Mouse (Mus musculus) liver, embryonic 11.5 days (tissue): ENCODE results near the gene Arhgap29. TPM values are rescaled to one million over a fixed set of nuclear protein-coding genes. Genes with fewer than 3 reads are reported as not detected.

Experiments
- ATAC-seq: fragments of 200-750 bp; cut with Nextera tagmentation; replicated peaks from 2 replicates; pipeline ENCODE4 v1.8.0; 2017; ENCODE audit warnings: moderate number of reproducible peaks, mild to moderate bottlenecking, moderate TSS enrichment, moderate library complexity; ENCODE audit not compliant: low FRiP score
- DNase-seq: peaks from one replicate; pipeline ENCODE4 v3.0.0-alpha.2; 2017; ENCODE audit warnings: low spot score
- H3K27ac ChIP-seq: fragments of 300-500 bp; sonication (generic); 2 replicates; pipeline ENCODE4 v1.5.1; 2014; ENCODE audit warnings: mild to moderate bottlenecking, low read depth, low read length, control low read depth
- H3K27me3 ChIP-seq: fragments of 300-500 bp; sonication (generic); replicated peaks from 2 replicates; pipeline ENCODE4 v1.6.1; 2014; ENCODE audit warnings: low read length, mixed read lengths; ENCODE audit not compliant: control insufficient read depth, insufficient read depth
- H3K36me3 ChIP-seq: fragments of 300-500 bp; sonication (generic); 2 replicates; pipeline ENCODE4 v1.6.1; 2014; ENCODE audit warnings: mild to moderate bottlenecking, low read length, moderate library complexity, mixed read lengths; ENCODE audit not compliant: control insufficient read depth, insufficient read depth
- H3K4me1 ChIP-seq: fragments of 300-500 bp; sonication (generic); replicated peaks from 2 replicates; pipeline ENCODE4 v1.6.1; 2014; ENCODE audit warnings: low read length, mixed read lengths; ENCODE audit not compliant: control insufficient read depth, insufficient read depth
- H3K4me2 ChIP-seq: fragments of 300-500 bp; sonication (generic); 2 replicates; pipeline ENCODE4 v1.6.1; 2014; ENCODE audit warnings: mild to moderate bottlenecking, control low read depth, moderate library complexity
- H3K4me3 ChIP-seq: fragments of 300-500 bp; sonication (generic); 2 replicates; pipeline ENCODE4 v1.5.1; 2014; ENCODE audit warnings: low read depth, low read length, control low read depth
- H3K9ac ChIP-seq: fragments of 300-500 bp; sonication (generic); 2 replicates; pipeline ENCODE4 v1.6.1; 2014; ENCODE audit warnings: low read depth, low read length, control low read depth
- H3K9me3 ChIP-seq: fragments of 300-500 bp; sonication (generic); 2 replicates; pipeline ENCODE4 v1.6.1; 2016; ENCODE audit warnings: low read length, inconsistent platforms, mixed read lengths; ENCODE audit not compliant: control insufficient read depth
- WGBS: fragments of 180-500 bp; shearing (Covaris S2); extraction: QIAGEN DNeasy Blood & Tissue Kit; methylation state at CpG from one replicate; pipeline ENCODE4 v1.1.7; 2014; 5-methylcytosine and 5-hydroxymethylcytosine counted together
- polyA plus RNA-seq: library from polyadenylated mRNA; unstranded; fragments of >200 nt; fragmentation: Nextera tagmentation; extraction: Ambion mirVana; gene quantifications from 2 replicates; pipeline ENCODE4 v1.2.1, GENCODE M21; 2014

Gene Arhgap29
- polyA plus RNA-seq, 1 experiment from 2014 or later, result 24.1 TPM

DNA sequence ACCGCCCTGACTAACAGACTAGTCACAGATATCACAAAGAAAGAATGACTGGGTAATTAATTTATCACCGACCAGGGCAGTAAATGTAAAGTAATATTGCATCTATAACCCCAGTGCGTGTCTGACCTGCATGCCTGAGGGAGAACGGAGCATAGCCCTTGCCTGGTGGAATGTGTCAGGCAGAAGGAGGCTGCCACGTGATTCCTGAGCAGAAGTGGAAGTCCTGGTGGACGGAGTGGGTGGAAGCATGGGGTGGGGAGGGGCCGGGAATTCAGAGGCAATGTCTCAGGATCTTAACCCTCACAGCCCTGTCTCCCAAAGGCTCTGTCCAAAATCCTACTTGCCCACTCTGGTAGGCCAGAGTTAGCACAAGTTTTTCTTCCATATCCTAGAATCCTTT is 95.1 kb downstream of the Arhgap29 start:
- H3K4me2 ChIP-seq, result no peak overlapping the region
- DNase-seq (no peak), ATAC-seq (no peak; the same call in 1 of the 2 replicates)
- H3K27me3 ChIP-seq, result peaks cover 2% of the 10 kb centered on the region; the same call in 1 of the 2 replicates
- 51% methylated on average over 7 of the region's 7 CpGs for WGBS
- H3K9me3 ChIP-seq, result no peaks in the 10 kb centered on the region; the same call in 1 of the 2 replicates
- peaks cover 17% of the 10 kb centered on the region for H3K4me1 ChIP-seq
- no peak overlapping the region for H3K4me3 ChIP-seq
- H3K9ac ChIP-seq, result no peak overlapping the region
- H3K27ac ChIP-seq, result no peak overlapping the region
- no peaks in the 10 kb centered on the region for H3K36me3 ChIP-seq

DNA sequence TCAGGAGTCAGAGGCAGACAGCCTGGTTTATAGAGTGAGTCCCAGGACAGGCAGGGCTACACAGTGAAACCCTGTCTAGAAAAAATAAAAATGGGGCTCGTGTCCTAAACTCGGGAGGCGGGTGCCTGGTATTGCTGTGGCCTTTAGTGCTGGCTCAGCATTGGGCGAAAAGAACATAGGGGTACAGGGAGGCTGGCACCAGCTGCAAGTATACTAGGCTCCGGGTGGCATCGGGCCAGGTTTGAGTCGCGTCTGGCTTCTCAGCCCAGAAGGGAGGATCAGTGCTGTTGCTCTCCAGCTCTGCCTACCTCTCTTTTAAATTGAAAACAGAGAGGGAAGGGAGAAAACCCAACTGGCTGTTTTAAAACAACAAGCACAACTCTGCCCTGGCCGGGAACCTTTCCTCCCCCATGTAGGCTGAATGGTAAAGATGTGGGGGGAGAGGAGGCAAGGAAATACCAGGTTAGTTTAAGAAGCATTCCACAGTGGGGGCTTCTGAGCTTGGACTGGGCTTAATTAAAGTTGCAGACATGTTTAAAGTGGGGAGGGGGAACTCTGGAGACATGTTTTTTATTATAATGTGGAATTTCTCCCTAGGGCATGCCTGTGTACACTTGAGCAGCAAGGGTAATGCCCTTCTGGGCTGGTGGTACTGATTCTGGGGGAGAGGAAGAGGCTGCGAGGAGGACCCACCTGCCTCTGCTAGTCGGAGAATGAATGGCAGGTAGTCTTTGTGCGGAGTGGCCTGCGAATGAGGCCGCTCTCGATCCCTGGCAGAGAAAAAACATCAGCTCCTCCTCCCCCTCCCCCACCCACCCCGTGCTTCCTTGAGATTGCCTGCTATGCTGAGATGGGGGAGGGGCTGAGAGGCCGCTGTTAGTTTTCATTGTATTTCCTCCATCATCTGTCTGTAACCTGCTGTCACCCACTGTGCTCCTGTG is 95.8 kb downstream of the Arhgap29 start:
- Histone ChIP-seq H3K4me2 (peak overlapping the region; percentile 30; the same call in 1 of the 2 replicates), H3K36me3 (no peaks in the 10 kb centered on the region), H3K9me3 (no peaks in the 10 kb centered on the region; the same call in 1 of the 2 replicates), H3K4me1 (peaks cover 15% of the 10 kb centered on the region), H3K4me3 (no peak overlapping the region), H3K9ac (peak overlapping the region; percentile 35; the same call in 1 of the 2 replicates), H3K27ac (peak overlapping the region; percentile 47), H3K27me3 (peaks cover 2% of the 10 kb centered on the region; the same call in 1 of the 2 replicates)
- DNase-seq (peak; percentile 56), ATAC-seq (peak; percentile 45)
- WGBS, result 32% methylated on average over 17 of the region's 17 CpGs

DNA sequence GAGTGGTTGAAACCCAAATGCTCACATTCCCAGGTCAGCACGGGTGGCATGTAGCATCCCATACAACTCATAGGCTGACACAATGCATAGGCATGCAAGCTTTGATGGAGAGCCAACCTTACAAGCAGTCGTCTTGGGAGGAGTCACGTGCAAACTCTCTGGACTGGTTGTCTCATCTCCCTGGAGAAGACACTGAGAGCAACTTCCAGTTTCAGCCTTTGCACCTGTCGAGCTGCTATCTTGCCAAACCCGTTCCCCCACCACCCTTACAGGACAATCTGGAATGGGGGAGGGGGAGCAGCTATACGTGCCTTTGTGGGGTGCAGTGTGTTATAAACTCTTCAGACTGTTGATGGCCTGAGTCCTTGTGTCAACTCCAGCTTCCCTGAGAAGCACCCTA is 96.8 kb downstream of the Arhgap29 start:
- H3K4me1 ChIP-seq, result peaks cover 20% of the 10 kb centered on the region
- no peaks in the 10 kb centered on the region; the same call in 1 of the 2 replicates for H3K9me3 ChIP-seq
- H3K4me3 ChIP-seq, result no peak overlapping the region
- 44% methylated on average over 6 of the region's 6 CpGs for WGBS
- H3K36me3 ChIP-seq, result no peaks in the 10 kb centered on the region
- DNase-seq (no peak), ATAC-seq (no peak)
- H3K9ac ChIP-seq, result no peak overlapping the region
- H3K4me2 ChIP-seq, result no peak overlapping the region
- H3K27ac ChIP-seq, result no peak overlapping the region
- peaks cover 2% of the 10 kb centered on the region; the same call in 1 of the 2 replicates for H3K27me3 ChIP-seq

DNA sequence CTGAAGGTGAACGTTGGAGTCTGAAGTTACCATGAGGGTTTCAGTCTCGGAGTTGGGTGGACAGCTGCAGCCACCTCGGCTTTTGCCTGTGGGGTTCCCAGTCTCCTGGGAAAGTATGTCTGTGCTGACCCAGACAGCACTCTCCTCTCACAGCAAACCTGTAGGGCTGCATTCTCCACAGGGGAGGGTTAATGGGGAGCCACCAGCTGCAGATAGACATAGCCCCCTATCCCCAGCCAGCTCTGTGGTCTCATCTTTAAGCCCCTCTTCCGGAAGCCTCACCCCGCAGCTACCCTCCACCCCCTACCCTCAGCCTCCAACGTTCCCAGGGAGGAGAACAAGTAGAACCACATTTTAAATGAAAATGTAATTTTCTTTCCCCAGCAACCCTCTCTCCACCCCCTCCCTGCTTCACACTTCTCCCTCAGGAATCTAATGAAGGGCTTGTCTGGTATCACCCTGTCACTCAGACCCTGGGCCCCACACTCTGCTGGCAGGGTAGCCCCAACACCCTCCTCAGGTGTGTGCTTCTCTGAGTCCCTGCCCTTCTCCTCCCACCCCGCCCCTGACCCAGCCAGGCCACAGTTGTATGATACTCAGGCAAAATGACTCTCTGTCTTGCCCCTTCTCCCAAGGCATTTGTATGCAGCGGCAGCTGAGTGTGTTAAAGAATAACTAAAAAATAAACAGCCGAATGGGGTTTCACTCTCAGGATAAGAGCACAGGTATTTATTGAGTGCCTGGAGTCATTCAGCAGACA is 106.3 kb downstream of the Arhgap29 start:
- 50% methylated on average over 9 of the region's 9 CpGs for WGBS
- no peak overlapping the region for H3K27ac ChIP-seq
- ATAC-seq, result no peak; the same call in 1 of the 2 replicates

DNA sequence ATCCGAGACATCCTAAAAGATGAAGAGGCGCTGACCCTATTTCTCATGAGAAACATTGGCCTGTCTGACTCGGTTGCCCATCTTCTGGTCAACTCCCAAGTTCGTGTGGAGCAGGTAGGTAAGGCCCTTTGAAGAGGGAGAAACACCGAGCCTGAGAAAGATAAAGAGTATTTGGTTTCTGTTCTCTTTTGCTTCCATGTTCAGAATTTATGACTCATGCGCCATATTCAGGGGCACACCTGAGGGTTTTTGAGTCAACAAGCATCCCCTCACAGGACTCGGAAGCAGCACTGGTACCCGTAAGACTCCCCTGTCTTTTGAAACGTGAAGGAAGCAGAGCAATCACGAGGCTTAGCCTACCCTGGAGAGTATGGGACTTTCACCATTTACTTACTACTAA is 110.2 kb downstream of the Arhgap29 start:
- 82% methylated on average over 10 of the region's 10 CpGs for WGBS
- Histone ChIP-seq H3K4me2 (no peak overlapping the region), H3K9me3 (no peaks in the 10 kb centered on the region), H3K4me1 (no peaks in the 10 kb centered on the region), H3K27ac (no peak overlapping the region), H3K27me3 (no peaks in the 10 kb centered on the region), H3K9ac (no peak overlapping the region), H3K4me3 (no peak overlapping the region), H3K36me3 (no peaks in the 10 kb centered on the region)
- DNase-seq, result no peak
- no peak for ATAC-seq

More for the DNA sequence above, 106.3 kb downstream of the Arhgap29 start:
- DNase-seq, result no peak
- H3K9me3 ChIP-seq, result no peaks in the 10 kb centered on the region
- H3K9ac ChIP-seq, result no peak overlapping the region
- H3K36me3 ChIP-seq, result no peaks in the 10 kb centered on the region
- H3K4me3 ChIP-seq, result no peak overlapping the region
- H3K27me3 ChIP-seq, result no peaks in the 10 kb centered on the region
- no peak overlapping the region for H3K4me2 ChIP-seq
- 0 out of 2 replicates have a peak, but pooled peaks cover 3% of the 10 kb centered on the region for H3K4me1 ChIP-seq

DNA sequence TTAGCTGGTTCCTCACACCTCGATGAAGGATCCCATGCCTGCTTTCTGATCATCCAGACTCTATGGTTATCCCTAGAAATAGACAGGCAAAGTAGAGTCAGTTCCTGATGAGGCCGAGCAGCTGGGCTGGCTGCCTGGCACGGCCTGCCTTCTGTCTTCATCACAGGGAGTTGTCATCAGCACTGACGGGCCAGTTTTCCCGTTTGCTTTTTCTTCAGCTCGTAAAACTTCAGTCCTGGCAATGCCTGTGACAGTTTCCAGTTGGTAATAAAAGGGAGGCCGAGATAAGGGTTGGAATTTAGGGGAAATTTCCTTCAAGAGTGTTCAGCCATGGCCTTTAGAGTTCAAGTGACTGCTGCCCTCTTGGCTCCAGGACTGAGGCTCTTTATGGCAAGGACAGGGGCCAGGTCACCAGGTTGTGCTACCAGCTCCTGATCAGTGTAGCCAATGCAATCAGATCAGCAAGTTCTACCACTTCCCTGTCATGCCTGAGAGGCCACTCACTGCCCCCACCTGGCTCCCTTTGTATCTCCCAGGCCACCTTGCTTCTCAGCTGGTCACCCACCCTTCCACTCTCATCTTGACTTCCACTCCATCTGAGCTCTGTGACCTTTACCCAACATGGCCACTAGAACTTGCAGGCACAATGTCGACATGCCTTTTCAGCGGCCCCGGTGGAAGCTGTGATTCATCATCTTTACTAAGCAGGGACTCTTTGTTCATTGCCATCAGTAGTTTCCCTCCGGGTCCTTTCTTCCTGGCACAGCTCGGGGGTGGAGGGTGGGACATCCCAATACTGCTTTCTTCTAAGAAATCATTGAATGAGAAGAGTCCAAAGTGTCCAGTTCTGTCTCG is 112.4 kb downstream of the Arhgap29 start:
- WGBS, result 69% methylated on average over 13 of the region's 13 CpGs

More for the DNA sequence above, 112.4 kb downstream of the Arhgap29 start:
- no peak for DNase-seq
- no peak for ATAC-seq
- H3K9me3 ChIP-seq, result no peaks in the 10 kb centered on the region
- no peak overlapping the region for H3K27ac ChIP-seq
- no peaks in the 10 kb centered on the region for H3K36me3 ChIP-seq
- H3K9ac ChIP-seq, result no peak overlapping the region
- no peaks in the 10 kb centered on the region for H3K4me1 ChIP-seq
- H3K4me2 ChIP-seq, result no peak overlapping the region
- no peak overlapping the region for H3K4me3 ChIP-seq
- H3K27me3 ChIP-seq, result no peaks in the 10 kb centered on the region
